Mouse (Mus musculus): ENCODE measurements around the gene B020031M17Rik. TPM values are rescaled to one million over a fixed set of nuclear protein-coding genes. Genes with fewer than 3 reads are reported as not detected.
"Not testable (repeated sequence)": the region's sequence is repeated elsewhere in the genome, so short reads cannot be mapped to it uniquely, and the experiment has no call there.

Gene B020031M17Rik
- not detected in 2 replicates for total RNA-seq (2021)
- long read RNA-seq: 0 reads

GRCm38 (mm10) chr13:119950706-119951105 is at the start of gene B020031M17Rik:
TSS of gene B020031M17Rik (minus strand) at chr13:119950806.
- not testable (repeated sequence) for DNase-seq

DNA sequence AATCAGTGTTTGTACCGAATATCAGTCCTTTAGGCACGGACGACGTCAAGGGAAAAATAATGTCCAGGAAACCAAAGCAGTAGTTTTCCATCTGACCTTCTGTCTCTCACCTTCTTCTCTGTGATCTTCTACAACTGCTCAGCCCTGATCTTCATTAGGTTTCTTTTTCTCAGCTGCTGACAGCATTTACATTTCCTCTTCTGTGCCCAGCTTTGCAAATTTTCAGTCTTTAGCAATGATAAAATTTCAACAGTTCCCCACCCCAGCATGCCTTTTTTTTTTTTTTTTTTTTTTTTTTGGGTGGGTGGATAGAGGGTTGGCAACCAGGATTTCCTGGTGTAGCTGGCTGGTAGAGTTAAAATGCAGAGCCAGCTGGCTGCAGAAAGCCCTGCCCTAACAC is 48.6 kb upstream of the B020031M17Rik start:
- DNase-seq: not testable (repeated sequence)

DNA sequence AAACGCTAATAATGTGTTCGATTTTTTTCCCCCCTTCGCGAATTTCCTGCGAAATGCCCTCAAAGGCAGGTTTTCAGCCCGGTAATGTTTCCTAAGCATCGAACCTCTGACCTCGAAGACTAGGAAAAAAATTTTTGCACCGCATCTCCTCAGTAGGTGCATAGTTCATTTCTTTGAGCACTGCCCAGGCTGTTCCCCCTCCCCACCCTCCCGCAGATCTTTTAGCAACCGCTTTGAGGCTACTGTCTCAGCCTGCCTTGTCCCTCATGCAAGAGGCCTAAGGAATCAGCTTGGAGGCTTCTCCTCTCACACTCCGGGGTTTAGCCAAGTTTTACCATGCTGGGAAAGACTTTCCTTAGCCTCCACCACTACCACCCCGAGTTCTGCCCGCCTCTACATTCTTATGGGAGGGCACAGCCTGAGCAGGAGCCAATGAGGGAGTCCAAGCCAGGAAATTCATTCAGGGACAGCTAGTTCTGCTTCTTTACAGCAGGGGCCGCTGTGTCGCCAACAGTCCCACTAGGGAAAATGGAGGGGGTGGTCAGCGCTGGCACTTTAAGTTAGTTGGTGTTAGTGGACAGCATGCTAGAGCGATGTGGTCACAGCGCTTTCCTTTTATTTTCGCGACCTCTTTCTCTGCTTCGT is 48.0 kb upstream of the B020031M17Rik start:
- DNase-seq: not testable (repeated sequence)

DNA sequence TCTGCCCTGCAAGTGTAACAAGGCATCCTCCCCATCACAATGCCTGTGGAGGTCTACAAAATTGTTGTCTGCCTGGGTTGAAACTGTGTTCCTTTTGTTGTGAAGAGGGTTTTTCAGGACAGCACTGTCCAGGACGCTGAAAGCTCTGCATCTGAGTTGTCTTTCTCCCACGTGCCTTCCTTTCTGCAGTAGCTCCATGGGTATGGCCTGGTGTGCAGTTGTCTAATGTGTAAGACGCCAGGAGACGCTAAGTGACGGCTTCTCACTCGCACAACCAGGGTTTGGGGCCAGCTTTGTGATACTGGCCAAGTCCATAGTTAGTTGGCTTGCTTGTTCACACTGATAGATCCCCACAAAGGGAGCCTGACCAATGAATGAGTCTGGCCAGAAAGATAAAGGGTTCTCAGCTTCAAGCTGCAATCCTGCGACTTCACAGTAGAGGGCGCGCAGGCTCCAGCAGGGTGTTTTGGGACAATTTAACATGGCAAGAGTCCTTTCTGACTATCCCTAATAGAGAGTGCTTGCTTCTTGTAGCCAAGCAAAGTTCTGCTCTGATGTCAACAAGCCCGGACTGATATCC is 41.4 kb upstream of the B020031M17Rik start:
- not testable (repeated sequence) for DNase-seq

- not testable (repeated sequence) for DNase-seq
Measured at GRCm38 (mm10) chr13:119991264-119991663, 40.7 kb upstream of the B020031M17Rik start.

- not testable (repeated sequence) for DNase-seq
Measured at GRCm38 (mm10) chr13:119969163-119969562, 18.6 kb upstream of the B020031M17Rik start.

DNA sequence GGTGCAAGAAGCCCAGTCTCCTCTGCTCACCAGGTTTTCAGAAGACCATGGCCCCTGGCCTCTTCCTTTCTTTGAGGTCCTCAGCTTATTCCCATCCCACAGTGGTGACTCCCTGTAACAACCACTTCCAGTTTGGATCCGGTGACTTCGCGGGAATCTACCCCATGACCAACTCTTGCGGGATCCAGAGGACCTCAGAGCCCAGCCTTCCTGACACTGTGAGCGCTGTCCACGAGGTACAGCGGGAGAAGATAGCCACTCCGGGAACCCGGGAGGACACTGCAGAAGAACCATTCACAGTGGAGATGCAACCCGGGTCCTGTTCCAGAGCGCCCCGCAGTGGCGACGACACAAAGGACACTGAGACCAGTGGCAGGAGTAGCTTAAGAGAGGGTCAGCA is 17.6 kb upstream of the B020031M17Rik start:
- not testable (repeated sequence) for DNase-seq

- DNase-seq: not testable (repeated sequence)
Measured at GRCm38 (mm10) chr13:119965968-119966367, 15.4 kb upstream of the B020031M17Rik start.

DNA sequence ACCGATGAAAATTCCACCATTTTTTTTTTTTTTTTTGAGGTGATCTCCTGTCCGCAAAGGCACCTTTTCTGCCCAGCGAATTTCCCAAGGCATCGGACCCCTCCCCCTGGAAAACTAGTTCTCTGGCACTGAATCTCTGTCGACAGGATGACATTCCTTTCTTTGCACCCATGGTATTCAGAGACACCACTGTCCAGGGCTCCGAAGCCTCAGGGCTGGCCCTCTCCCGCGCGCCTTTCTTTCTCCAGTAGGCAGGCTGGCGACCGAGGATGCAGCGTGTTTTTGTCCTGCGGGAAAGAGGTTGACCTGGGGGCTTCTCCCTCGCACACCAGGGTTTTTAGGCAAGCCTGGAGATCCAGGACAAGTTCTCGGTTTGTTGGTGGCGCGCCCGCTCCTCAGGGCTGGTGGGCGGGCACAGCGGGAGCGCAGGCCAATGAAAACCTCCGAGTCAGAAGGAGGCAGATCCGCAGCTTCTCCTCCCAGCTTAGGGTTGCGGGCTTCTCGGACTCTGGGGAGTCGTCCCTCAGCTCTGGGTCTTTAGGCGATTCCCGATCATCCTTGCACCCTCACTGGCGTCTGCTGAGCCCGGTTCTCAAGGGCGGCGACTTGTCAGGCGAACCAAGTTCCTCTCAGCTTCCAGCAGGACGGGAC is 14.8 kb upstream of the B020031M17Rik start:
- DNase-seq: not testable (repeated sequence)

- DNase-seq: not testable (repeated sequence)
Measured at GRCm38 (mm10) chr13:119962856-119963255, 12.2 kb upstream of the B020031M17Rik start.

DNA sequence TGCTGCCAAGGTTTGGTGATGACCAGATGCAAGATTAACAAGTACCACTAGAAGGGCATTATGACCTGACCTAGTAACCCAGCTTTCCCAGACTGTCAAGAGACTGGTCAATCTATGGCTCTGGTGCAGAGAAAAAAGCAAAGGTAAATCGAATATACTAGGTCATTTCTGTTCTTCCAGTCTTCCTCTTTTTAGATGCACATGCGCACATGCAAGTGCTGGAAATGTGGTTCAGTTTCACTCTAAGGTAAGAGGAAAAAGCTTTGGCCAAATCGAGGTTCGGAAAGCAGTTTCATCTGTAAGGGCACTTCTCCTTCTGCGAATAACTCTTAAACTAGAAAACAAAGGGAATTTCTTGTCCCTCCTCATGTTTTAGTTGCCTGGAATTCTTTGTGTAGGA is 5.0 kb upstream of the B020031M17Rik start:
- not testable (repeated sequence) for DNase-seq

DNA sequence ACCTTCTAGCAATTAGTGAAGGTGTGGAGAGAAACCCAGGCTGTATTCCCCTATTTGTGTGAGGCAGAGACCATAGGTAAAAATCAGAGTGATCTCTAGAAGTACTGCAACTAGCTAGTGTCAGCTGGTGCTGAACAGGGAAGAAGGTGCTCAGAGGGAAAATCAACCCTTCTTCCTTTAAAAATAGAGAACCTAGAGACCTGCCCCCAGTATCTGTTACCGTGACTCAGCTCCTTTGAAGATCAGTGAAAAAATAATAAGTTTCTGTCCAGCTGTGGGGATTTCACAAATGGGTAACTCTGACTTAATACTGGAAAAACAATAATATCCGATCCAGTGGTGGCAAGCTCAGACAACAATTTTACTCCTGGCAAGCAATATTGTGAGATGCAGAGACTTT is 4.5 kb upstream of the B020031M17Rik start:
- DNase-seq: not testable (repeated sequence)

- DNase-seq: not testable (repeated sequence)
Measured at GRCm38 (mm10) chr13:119929172-119929571, 21.4 kb downstream of the B020031M17Rik start, which contains the start of gene Gm21761. TSS of gene Gm21761 (minus strand) at chr13:119929272.

DNA sequence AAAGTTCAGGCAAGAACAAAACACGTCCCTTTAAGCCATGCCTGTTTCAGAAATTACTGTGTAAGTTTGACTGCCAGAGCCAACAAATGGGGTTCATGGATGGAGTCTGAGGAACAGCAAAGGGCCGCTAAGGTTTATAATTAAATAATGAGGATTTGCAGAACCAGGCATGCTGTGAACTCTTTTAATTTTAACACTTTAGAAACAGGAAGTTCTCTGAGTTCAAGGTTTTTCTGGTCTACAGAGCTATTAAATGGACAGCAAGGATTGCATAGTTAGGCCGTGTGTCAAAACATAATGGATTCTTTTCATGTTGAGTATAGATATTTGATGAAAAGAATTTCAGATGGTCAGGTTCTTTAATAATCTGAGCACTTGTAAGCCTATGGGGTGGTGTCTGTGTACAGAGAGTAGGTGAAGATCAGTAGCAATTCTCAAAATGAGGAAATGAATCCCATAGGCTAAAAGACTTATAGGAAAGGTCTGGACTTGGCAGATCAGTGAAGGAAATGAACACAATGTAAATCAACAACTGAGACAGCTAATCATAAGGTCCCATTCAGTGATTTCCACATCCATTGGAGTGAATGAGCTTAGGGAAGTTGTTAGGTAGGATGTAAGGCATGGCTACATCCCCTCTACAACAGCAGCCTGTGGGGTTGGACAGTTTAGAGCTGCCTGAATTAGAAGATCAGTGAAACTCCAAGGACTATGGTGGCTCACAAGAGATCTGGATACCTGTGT is 25.8 kb downstream of the B020031M17Rik start:
- not testable (repeated sequence) for DNase-seq

DNA sequence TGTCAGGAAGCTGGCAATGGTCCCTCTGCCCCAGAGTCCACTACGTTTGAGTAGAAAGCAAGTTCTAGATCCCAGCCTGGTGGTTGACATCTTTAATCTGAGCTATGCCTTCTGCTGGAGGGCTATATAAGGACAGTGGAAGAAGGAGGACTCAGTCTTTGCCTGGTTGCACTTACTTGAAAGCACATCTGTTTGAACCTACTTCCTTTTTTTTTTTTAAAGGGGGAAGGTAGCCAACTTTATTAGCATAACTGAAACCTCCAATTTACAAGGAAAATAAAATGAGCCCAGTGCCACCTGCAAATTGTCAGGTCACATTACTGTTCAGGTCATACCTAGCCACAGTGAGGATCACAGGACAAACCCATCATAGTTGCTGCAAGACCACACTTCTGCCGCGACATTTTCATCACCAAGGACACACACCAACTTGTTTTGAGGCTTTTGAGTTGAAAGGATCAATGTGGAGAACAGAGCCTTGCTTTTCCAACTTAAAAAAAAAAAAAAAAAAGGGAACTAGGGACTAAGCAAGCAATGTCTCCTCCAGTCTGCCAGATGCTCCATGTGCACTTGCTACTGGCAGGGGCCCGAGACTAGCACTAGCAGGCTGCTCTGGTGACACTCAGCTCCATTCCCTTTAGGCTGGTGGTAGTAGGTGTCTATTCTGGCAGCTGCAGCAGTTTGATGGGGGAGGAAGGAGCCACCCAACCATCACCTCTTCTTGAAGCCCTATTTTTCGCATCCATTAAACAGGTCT is 33.5 kb downstream of the B020031M17Rik start:
- DNase-seq: not testable (repeated sequence)

GRCm38 (mm10) chr13:119916449-119916848 is 34.2 kb downstream of the B020031M17Rik start:
- not testable (repeated sequence) for DNase-seq

Other genes starting within 250 kb of the B020031M17Rik start
- 2.6 and 3.6 TPM in 2 replicates for gene Nim1k, start 194.9 kb downstream of the B020031M17Rik start, total RNA-seq (2021)
- 32.4 and 37.4 TPM in 2 replicates for gene Zfp131, start 159.9 kb downstream of the B020031M17Rik start, total RNA-seq (2021)
- gene AF067063, start 120.6 kb downstream of the B020031M17Rik start, total RNA-seq (2021): not detected in 2 replicates
- gene D13Ertd608e, start 114.8 kb downstream of the B020031M17Rik start, total RNA-seq (2021): not detected in 2 replicates
- gene Tcstv1, start 56.0 kb downstream of the B020031M17Rik start, total RNA-seq (2021): not detected in 2 replicates
- gene Gm21761, start 21.5 kb downstream of the B020031M17Rik start, total RNA-seq (2021): not detected in 2 replicates
- not detected in 2 replicates for gene Gm36079, start 76.2 kb upstream of the B020031M17Rik start, total RNA-seq (2021)
- 0.12 TPM in 1 of 2 replicates, not detected in the other for gene Gm21188, start 101.4 kb upstream of the B020031M17Rik start, total RNA-seq (2021)
- not detected in 2 replicates for gene Gm20767, start 189.4 kb upstream of the B020031M17Rik start, total RNA-seq (2021)
- gene Gm21818, start 221.6 kb upstream of the B020031M17Rik start, total RNA-seq (2021): not detected in 2 replicates

All from adrenal gland, postnatal 25 days (tissue).